Mouse (Mus musculus): ENCODE results near the gene Spaar. TPM values are rescaled to one million over a fixed set of nuclear protein-coding genes. Genes with fewer than 3 reads are reported as not detected.
A peak's percentile ranks its signal among the peaks of the same experiment; 100 is the strongest.

Gene Spaar
- 1.2 and 2.1 TPM in 2 replicates for polyA plus RNA-seq (2015; fragmentation: Nextera tagmentation; extraction: Ambion mirVana)

DNA sequence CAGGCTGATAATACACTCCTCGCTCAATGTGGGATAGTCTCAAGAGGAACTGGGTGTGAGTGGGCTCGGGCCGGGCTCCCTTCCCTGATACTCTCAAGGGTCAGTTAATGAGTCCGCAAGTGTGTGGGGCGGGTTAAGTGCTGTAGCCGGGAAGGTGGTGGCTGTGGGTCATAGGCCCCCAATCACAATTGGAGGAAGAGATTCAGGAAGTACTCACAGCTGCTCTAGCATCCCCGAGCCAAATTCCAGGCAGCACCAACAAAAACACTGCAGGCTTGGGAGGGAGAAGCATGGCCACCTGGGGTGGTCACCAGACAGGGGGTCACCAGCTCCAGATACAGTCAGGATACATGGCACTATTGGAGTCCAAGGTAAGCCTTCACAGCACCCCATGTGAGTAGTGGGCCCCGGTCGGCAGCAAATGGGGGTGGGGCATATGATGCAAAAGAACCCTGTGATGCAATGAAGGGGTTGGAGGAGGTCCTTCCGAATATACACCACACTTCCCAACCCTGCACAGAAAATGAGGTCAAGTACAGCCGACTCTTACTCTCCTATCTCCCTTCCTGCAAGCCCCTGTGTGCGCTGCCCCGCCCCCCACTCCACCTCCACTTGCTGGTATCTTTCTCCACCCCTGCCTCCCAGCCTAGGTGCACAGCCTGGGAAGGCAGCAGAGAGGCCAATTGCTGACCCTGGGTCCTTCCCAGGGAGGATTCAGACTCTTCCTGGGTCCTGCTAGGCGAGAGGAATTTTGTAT, at the start of gene Spaar:
Gene Spaar, plus strand, starts transcription at position 241 of the 757 bp plus-strand sequence.
- Histone ChIP-seq H3K4me1 (replicated peaks; ENCODE audit: control insufficient read depth, insufficient read depth, low read length) (peaks cover 54% of the 10 kb centered on the region), H3K27me3 (ENCODE audit: control insufficient read depth, insufficient read depth, low read depth, low read length) (no peaks in the 10 kb centered on the region), H3K9ac (ENCODE audit: low read length) (no peak within 1 kb of the TSS), H3K27ac (ENCODE audit: low read length) (peak within 1 kb of the TSS; percentile 82), H3K4me2 (ENCODE audit: low read depth, low read length) (peak within 1 kb of the TSS; percentile 19; the same call in 1 of the 2 replicates), H3K9me3 (ENCODE audit: control insufficient read depth, low read length) (no peaks in the 10 kb centered on the region), H3K36me3 (ENCODE audit: control insufficient read depth, insufficient read depth, low read length) (no peaks in the 10 kb centered on the region), H3K4me3 (ENCODE audit: low read length) (no peak within 1 kb of the TSS)
- ATAC-seq (ENCODE audit: low read depth), result peak; percentile 29
- 35% methylated on average over 14 of the region's 14 CpGs for WGBS

DNA sequence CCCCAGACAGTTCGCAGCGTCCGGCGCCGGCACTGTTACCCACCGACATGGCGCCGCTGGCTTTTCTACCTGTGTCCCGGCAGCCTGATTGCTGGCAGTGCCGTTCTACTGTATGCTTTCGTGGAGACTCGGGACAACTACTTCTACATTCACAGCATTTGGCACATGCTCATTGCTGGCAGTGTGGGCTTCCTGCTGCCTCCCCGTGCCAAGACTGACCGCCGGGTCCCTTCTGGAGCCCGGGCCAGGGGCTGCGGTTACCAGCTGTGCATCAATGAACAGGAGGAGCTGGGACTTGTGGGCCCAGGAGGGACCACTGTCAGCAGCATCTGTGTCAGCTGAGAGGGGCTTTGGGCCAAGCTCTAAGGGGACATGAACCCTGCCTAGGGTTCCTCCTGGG, 39.8 kb upstream of the Spaar start:
- H3K4me1 ChIP-seq (replicated peaks; ENCODE audit: control insufficient read depth, insufficient read depth, low read length), result peaks cover 3% of the 10 kb centered on the region; the same call in 1 of the 2 replicates
- H3K36me3 ChIP-seq (ENCODE audit: control insufficient read depth, insufficient read depth, low read length), result 0 out of 2 replicates have a peak, but pooled peaks cover 4% of the 10 kb centered on the region
- no peaks in the 10 kb centered on the region for H3K9me3 ChIP-seq (ENCODE audit: control insufficient read depth, low read length)
- WGBS, result 90% methylated on average over 17 of the region's 17 CpGs
- no peaks in the 10 kb centered on the region for H3K27me3 ChIP-seq (ENCODE audit: control insufficient read depth, insufficient read depth, low read depth, low read length)
- H3K4me3 ChIP-seq (ENCODE audit: low read length), result no peak overlapping the region
- no peak for ATAC-seq (ENCODE audit: low read depth)
- no peak overlapping the region for H3K27ac ChIP-seq (ENCODE audit: low read length)
- H3K4me2 ChIP-seq (ENCODE audit: low read depth, low read length), result no peak overlapping the region
- H3K9ac ChIP-seq (ENCODE audit: low read length), result no peak overlapping the region

DNA sequence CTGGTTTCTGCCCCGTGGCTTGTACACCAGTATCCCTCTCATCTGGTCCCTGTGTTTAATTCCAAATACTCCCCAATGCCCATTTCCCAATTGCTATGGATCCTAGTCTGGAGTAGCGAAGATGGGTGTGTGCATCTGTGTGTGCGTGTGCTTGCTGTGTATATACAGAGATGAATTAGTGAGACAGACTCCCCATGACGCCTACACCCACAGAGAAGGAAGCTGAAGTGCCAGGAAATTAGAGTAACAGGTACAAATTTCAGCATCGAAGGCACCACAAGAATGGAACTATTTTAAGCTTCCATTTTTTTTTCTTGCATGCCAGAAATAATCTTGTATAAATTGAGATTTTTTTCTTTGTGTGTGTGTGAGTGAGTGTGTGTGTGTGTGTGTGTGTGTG, 38.8 kb upstream of the Spaar start:
- ATAC-seq (ENCODE audit: low read depth), result no peak
- WGBS, result 71% methylated on average over 5 of the region's 5 CpGs
- H3K27ac ChIP-seq (ENCODE audit: low read length), result no peak overlapping the region

DNA sequence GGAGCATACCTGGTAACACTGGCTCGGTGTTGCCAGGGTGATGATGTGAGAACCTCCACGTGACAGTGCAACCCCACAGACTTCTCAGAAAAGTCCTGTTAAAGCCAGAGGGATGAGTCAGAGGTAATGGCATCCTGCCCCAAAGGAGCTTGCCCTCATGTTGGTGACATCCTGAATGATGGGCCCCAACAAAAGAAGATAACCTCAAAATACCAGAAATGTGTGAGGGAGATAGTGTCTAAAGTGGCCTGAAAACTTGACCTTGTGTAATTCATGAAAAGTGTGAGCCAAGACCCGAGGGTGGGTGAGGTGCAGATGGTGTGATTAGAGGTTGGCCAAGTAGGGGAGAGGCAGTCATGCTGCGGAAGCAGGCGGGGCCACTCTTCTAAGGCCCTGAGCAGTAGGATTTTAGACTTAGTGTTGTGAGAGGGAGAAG, 36.0 kb upstream of the Spaar start:
- Histone ChIP-seq H3K4me3 (ENCODE audit: low read length) (no peak overlapping the region), H3K27ac (ENCODE audit: low read length) (no peak overlapping the region), H3K36me3 (ENCODE audit: control insufficient read depth, insufficient read depth, low read length) (0 out of 2 replicates have a peak, but pooled peaks cover 4% of the 10 kb centered on the region), H3K9me3 (ENCODE audit: control insufficient read depth, low read length) (no peaks in the 10 kb centered on the region), H3K4me1 (replicated peaks; ENCODE audit: control insufficient read depth, insufficient read depth, low read length) (peaks cover 3% of the 10 kb centered on the region; the same call in 1 of the 2 replicates), H3K27me3 (ENCODE audit: control insufficient read depth, insufficient read depth, low read depth, low read length) (no peaks in the 10 kb centered on the region), H3K4me2 (ENCODE audit: low read depth, low read length) (no peak overlapping the region), H3K9ac (ENCODE audit: low read length) (no peak overlapping the region)
- ATAC-seq (ENCODE audit: low read depth), result peak; percentile 43
- WGBS, result 50% methylated on average over 5 of the region's 5 CpGs

More for the DNA sequence above, 38.8 kb upstream of the Spaar start:
- H3K4me3 ChIP-seq (ENCODE audit: low read length), result no peak overlapping the region
- no peaks in the 10 kb centered on the region for H3K9me3 ChIP-seq (ENCODE audit: control insufficient read depth, low read length)
- H3K9ac ChIP-seq (ENCODE audit: low read length), result no peak overlapping the region
- H3K4me1 ChIP-seq (replicated peaks; ENCODE audit: control insufficient read depth, insufficient read depth, low read length), result peaks cover 3% of the 10 kb centered on the region; the same call in 1 of the 2 replicates
- H3K27me3 ChIP-seq (ENCODE audit: control insufficient read depth, insufficient read depth, low read depth, low read length), result no peaks in the 10 kb centered on the region
- 0 out of 2 replicates have a peak, but pooled peaks cover 4% of the 10 kb centered on the region for H3K36me3 ChIP-seq (ENCODE audit: control insufficient read depth, insufficient read depth, low read length)
- H3K4me2 ChIP-seq (ENCODE audit: low read depth, low read length), result no peak overlapping the region

DNA sequence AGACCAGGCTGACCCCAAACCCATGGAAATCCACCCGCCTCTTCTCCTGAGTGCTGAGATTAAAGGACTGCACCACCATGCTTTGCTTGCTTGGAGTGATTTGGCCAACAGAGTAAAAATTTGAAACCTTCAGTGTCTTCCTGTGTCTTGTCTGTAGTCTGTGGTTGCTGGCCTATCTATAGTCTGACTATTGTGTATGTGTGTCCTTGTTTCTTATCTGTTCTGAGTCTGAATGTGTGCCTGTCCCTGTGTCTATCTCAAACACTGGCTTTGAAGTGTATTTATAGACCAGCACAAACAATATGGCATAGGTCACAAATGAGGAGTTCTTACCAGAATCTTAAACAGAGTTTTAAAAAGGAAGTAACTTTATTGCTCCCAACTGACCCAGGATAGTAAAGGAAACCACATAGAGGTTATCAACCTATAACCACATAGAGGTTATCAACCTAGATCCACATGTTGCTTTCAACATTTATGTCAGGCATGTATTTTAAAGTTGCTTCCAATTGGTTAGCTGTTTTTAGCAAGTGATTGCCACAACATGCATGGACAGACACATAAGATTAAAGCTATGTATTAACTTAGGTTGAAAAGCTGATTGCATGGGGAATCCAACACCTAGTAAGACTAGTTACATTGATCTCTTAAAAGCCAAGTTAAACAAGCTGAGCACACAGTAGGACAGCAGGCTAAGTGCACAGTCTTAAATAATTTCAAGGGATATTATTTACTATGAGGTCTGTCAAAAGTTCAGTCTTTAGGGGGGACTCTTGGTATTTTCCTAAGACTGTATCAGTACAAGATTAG, 35.2 kb upstream of the Spaar start:
- H3K27ac ChIP-seq (ENCODE audit: low read length), result peak overlapping the region; percentile 21; the same call in 1 of the 2 replicates
- 57% methylated on average over 1 of the region's 1 CpGs for WGBS
- no peaks in the 10 kb centered on the region for H3K36me3 ChIP-seq (ENCODE audit: control insufficient read depth, insufficient read depth, low read length)

DNA sequence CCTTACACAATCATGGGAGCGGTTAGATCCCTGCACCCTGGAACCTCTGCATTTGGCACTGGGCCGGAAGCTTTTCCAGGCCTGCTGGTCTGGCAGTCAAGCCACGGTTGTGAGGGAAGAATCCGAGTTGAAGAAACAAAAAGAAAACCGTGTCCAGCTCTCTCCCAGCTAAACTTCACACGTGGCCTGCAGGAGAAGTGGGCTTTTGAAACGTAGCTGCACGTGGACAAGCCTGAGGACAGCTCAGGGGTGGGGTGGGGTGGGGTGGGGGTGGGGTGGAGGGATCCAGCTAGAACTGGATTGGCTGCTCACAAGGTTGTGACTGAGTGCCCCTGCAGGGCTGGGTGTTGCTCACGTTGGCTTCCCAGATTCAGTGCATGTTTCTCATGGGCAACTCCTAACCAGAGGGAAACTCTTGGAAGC, 34.6 kb upstream of the Spaar start:
- Histone ChIP-seq H3K27me3 (ENCODE audit: control insufficient read depth, insufficient read depth, low read depth, low read length) (no peaks in the 10 kb centered on the region), H3K4me1 (replicated peaks; ENCODE audit: control insufficient read depth, insufficient read depth, low read length) (peaks cover 3% of the 10 kb centered on the region; the same call in 1 of the 2 replicates), H3K27ac (ENCODE audit: low read length) (peak overlapping the region; percentile 67), H3K9ac (ENCODE audit: low read length) (no peak overlapping the region), H3K4me3 (ENCODE audit: low read length) (no peak overlapping the region), H3K4me2 (ENCODE audit: low read depth, low read length) (no peak overlapping the region), H3K36me3 (ENCODE audit: control insufficient read depth, insufficient read depth, low read length) (no peaks in the 10 kb centered on the region), H3K9me3 (ENCODE audit: control insufficient read depth, low read length) (no peaks in the 10 kb centered on the region)
- WGBS, result 22% methylated on average over 9 of the region's 9 CpGs
- ATAC-seq (ENCODE audit: low read depth), result peak; percentile 82

More for the DNA sequence above, 35.2 kb upstream of the Spaar start:
- no peak for ATAC-seq (ENCODE audit: low read depth)
- no peaks in the 10 kb centered on the region for H3K9me3 ChIP-seq (ENCODE audit: control insufficient read depth, low read length)
- peaks cover 3% of the 10 kb centered on the region; the same call in 1 of the 2 replicates for H3K4me1 ChIP-seq (replicated peaks; ENCODE audit: control insufficient read depth, insufficient read depth, low read length)
- H3K4me3 ChIP-seq (ENCODE audit: low read length), result no peak overlapping the region
- no peak overlapping the region for H3K9ac ChIP-seq (ENCODE audit: low read length)
- H3K27me3 ChIP-seq (ENCODE audit: control insufficient read depth, insufficient read depth, low read depth, low read length), result no peaks in the 10 kb centered on the region
- no peak overlapping the region for H3K4me2 ChIP-seq (ENCODE audit: low read depth, low read length)

DNA sequence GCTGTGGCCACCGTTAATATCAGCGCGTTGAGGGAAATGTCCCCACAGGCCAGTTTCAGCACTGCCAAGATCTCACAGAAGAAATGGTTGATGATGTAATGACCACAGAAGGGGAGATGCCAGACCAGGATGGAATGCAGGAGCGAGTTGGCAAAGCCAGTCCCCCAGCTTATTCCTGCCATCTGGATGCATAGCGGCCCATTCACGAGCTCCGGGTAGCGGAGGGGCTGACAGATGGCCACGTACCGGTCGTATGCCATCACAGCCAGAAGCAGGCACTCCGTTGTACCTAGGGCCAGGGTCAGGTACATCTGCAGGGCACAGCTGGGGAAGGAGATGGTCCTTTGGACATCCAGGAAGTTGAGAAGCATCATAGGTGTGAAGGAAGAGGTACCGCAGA, 33.3 kb upstream of the Spaar start:
- Histone ChIP-seq H3K4me3 (ENCODE audit: low read length) (no peak overlapping the region), H3K9ac (ENCODE audit: low read length) (no peak overlapping the region), H3K27me3 (ENCODE audit: control insufficient read depth, insufficient read depth, low read depth, low read length) (no peaks in the 10 kb centered on the region), H3K4me2 (ENCODE audit: low read depth, low read length) (no peak overlapping the region), H3K4me1 (replicated peaks; ENCODE audit: control insufficient read depth, insufficient read depth, low read length) (peaks cover 3% of the 10 kb centered on the region; the same call in 1 of the 2 replicates), H3K36me3 (ENCODE audit: control insufficient read depth, insufficient read depth, low read length) (no peaks in the 10 kb centered on the region), H3K9me3 (ENCODE audit: control insufficient read depth, low read length) (no peaks in the 10 kb centered on the region), H3K27ac (ENCODE audit: low read length) (no peak overlapping the region)
- no peak for ATAC-seq (ENCODE audit: low read depth)
- 86% methylated on average over 13 of the region's 13 CpGs for WGBS

DNA sequence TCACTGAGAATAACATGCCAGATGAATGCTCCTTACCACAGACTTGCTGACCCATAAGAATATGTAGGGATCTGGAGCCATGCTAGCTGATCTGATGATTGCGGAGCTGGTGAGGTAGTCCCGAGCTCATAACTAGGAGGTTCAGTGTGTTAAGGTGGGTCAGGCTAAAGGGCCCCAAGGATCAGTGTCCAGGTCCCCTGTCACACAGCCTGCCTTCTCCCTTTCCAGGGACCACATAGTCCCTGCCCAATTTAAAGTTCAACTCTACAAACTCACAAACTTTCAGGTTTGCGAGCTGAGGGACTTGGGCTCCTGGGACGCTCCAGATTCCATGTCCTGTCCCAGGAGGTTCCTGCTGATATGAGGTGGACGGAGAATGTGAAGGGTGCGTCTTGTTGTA, 29.1 kb upstream of the Spaar start, which contains the start of gene Olfr70:
Gene Olfr70, minus strand, starts transcription at position 101 of the 400 bp plus-strand sequence.
- no peak for ATAC-seq (ENCODE audit: low read depth)
- Histone ChIP-seq H3K4me2 (ENCODE audit: low read depth, low read length) (no peak within 1 kb of the TSS), H3K4me1 (replicated peaks; ENCODE audit: control insufficient read depth, insufficient read depth, low read length) (no peaks in the 10 kb centered on the region; the same call in 1 of the 2 replicates), H3K27me3 (ENCODE audit: control insufficient read depth, insufficient read depth, low read depth, low read length) (no peaks in the 10 kb centered on the region), H3K9me3 (ENCODE audit: control insufficient read depth, low read length) (no peaks in the 10 kb centered on the region), H3K27ac (ENCODE audit: low read length) (no peak within 1 kb of the TSS), H3K9ac (ENCODE audit: low read length) (no peak within 1 kb of the TSS), H3K4me3 (ENCODE audit: low read length) (no peak within 1 kb of the TSS), H3K36me3 (ENCODE audit: control insufficient read depth, insufficient read depth, low read length) (no peaks in the 10 kb centered on the region)
- WGBS, result 83% methylated on average over 6 of the region's 6 CpGs

DNA sequence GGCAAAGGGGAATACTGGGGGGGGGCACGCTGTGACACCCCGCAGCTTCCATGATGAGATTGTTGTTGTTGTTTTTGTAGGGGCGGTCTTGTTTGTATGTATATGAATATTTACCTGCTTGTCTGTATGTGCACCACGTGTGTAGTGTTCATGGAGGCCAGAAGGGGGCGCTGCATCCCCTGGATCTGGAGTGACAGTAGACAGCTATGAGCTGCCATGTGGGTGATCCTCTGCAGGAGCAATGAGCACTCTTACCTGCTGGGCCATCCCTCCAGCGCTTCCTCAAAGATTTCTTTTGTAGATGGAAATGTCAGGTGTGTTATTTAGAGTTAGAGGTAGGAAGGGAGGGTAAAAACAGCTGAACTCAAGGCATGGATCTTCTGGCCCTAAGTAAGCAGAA, 26.4 kb upstream of the Spaar start:
- ATAC-seq (ENCODE audit: low read depth), result no peak

More for the DNA sequence above, 26.4 kb upstream of the Spaar start:
- Histone ChIP-seq H3K4me2 (ENCODE audit: low read depth, low read length) (no peak overlapping the region), H3K9me3 (ENCODE audit: control insufficient read depth, low read length) (no peaks in the 10 kb centered on the region), H3K4me1 (replicated peaks; ENCODE audit: control insufficient read depth, insufficient read depth, low read length) (peaks cover 5% of the 10 kb centered on the region; the same call in 1 of the 2 replicates), H3K36me3 (ENCODE audit: control insufficient read depth, insufficient read depth, low read length) (no peaks in the 10 kb centered on the region), H3K27ac (ENCODE audit: low read length) (no peak overlapping the region), H3K9ac (ENCODE audit: low read length) (no peak overlapping the region), H3K4me3 (ENCODE audit: low read length) (no peak overlapping the region), H3K27me3 (ENCODE audit: control insufficient read depth, insufficient read depth, low read depth, low read length) (no peaks in the 10 kb centered on the region)
- 68% methylated on average over 6 of the region's 6 CpGs for WGBS

Measured in lung, embryonic 16.5 days (tissue).